Mouse (Mus musculus): Measurements from ENCODE around the gene Psmd11. TPM values are rescaled to one million over a fixed set of nuclear protein-coding genes. Genes with fewer than 3 reads are reported as not detected.

Gene Psmd11
- polyA plus RNA-seq, 1 experiment from 2014 or later = 348 TPM

DNA sequence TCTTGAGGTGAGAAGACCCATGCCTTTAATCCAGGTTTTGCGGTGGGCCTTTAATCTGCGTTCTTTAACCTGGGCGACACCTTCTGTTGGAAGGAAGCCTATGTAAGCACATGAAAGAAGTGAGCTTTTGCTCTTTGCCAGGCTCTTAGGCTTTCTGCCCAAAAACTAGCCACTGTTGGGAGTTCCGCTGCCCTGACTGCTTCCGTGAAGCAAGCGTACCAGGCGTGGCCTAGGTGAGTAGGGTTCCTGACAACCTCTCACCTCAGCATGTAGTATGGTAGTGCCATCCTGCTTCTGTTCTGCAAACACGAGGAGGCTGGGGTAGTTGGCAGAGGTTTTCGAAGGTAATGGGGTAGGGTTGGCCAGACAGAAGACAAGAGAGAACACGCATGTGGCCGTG, 46.4 kb downstream of the Psmd11 start:
- 94% methylated on average over 11 of the region's 11 CpGs for WGBS
- Histone ChIP-seq H3K9me3 (replicated peaks; ENCODE audit: control insufficient read depth, low read length) (no peaks in the 10 kb centered on the region), H3K9ac (replicated peaks; ENCODE audit: low read length) (no peak overlapping the region), H3K4me1 (ENCODE audit: control insufficient read depth, insufficient read depth, low read length) (peaks cover 15% of the 10 kb centered on the region; the same call in 1 of the 2 replicates), H3K36me3 (replicated peaks; ENCODE audit: control insufficient read depth, insufficient read depth, low read depth, low read length) (peaks cover 4% of the 10 kb centered on the region), H3K4me3 (ENCODE audit: low read depth, low read length) (no peak overlapping the region), H3K4me2 (ENCODE audit: low read depth, low read length) (no peak overlapping the region), H3K27ac (replicated peaks; ENCODE audit: low read depth, low read length) (no peak overlapping the region), H3K27me3 (ENCODE audit: control insufficient read depth, insufficient read depth, low read length) (0 out of 2 replicates have a peak, but pooled peaks cover 3% of the 10 kb centered on the region)
- ATAC-seq (replicated peaks; ENCODE audit: insufficient number of reproducible peaks, low FRiP score, low TSS enrichment, low read depth) = no peak
- DNase-seq (ENCODE audit: low spot score) = no peak

- no peaks in the 10 kb centered on the region for H3K9me3 ChIP-seq (replicated peaks; ENCODE audit: control insufficient read depth, low read length)
- ATAC-seq (replicated peaks; ENCODE audit: insufficient number of reproducible peaks, low FRiP score, low TSS enrichment, low read depth) (no peak), DNase-seq (ENCODE audit: low spot score) (no peak)
- H3K4me2 ChIP-seq (ENCODE audit: low read depth, low read length) = no peak overlapping the region
- WGBS = 83% methylated on average over 9 of the region's 9 CpGs
- no peak overlapping the region for H3K4me3 ChIP-seq (ENCODE audit: low read depth, low read length)
- no peak overlapping the region; the same call in 1 of the 2 replicates for H3K9ac ChIP-seq (replicated peaks; ENCODE audit: low read length)
- H3K4me1 ChIP-seq (ENCODE audit: control insufficient read depth, insufficient read depth, low read length) = peaks cover 15% of the 10 kb centered on the region; the same call in 1 of the 2 replicates
- H3K27me3 ChIP-seq (ENCODE audit: control insufficient read depth, insufficient read depth, low read length) = 0 out of 2 replicates have a peak, but pooled peaks cover 3% of the 10 kb centered on the region
- H3K36me3 ChIP-seq (replicated peaks; ENCODE audit: control insufficient read depth, insufficient read depth, low read depth, low read length) = peaks cover 2% of the 10 kb centered on the region; the same call in 1 of the 2 replicates
- no peak overlapping the region for H3K27ac ChIP-seq (replicated peaks; ENCODE audit: low read depth, low read length)
Measured at GRCm38 (mm10) chr11:80475544-80475943, 47.1 kb downstream of the Psmd11 start.

DNA sequence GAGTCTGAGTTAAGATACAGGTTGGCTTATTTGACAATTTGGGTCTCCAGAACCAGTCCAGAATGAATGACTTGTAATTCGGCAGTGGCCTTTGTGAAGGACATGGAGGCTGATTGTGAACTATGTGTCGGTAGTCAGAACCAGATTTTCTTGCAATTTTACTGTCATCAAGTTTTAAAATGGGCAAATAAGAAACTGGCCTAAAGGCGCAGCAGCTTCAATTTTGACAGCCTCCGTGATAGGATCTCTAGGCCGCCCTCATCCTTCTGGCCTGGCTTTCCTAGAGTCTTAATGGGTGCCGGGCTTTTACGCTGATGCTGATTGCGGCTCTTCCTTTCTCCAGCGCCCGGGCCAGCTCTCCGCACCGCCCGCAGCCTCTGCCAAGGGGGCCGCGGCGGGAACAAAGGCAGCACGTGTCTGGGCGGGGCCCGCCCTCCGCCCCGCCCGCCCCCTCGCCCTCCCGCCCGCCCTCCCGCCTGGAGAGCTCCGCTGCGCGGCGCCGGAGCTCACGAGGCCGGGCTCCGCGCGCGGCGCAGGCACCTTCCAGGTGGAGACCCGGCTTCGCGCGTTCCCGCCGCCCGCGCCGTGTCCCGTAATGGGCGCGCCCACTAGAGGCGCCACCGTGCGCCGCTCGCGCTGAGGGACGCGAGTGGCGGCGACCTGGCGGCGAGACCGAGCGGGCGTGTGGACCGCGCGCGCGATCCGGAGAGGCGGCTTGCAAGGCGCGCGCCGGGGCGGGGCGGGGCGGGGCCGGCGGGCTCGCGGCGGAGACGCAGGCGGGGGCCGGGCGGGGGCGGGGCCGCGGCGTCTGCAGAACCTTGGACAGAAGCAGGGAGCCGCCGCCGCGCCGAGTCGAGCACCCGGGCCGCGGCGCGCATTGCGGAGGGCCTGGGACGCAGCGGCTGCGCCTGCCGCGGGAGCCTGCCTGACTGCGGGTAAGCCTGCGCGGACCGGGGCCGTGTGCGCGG, 48.1 kb downstream of the Psmd11 start, which contains the start of gene Cdk5r1:
Gene Cdk5r1, plus strand, starts transcription at position 802 of the 968 bp plus-strand sequence.
- DNase-seq (ENCODE audit: low spot score) (peak; percentile 94), ATAC-seq (replicated peaks; ENCODE audit: insufficient number of reproducible peaks, low FRiP score, low TSS enrichment, low read depth) (peak; percentile 81)
- Histone ChIP-seq H3K4me1 (ENCODE audit: control insufficient read depth, insufficient read depth, low read length) (peaks cover 15% of the 10 kb centered on the region; the same call in 1 of the 2 replicates), H3K9ac (replicated peaks; ENCODE audit: low read length) (peak within 1 kb of the TSS; percentile 73), H3K36me3 (replicated peaks; ENCODE audit: control insufficient read depth, insufficient read depth, low read depth, low read length) (peaks cover 2% of the 10 kb centered on the region; the same call in 1 of the 2 replicates), H3K27me3 (ENCODE audit: control insufficient read depth, insufficient read depth, low read length) (0 out of 2 replicates have a peak, but pooled peaks cover 3% of the 10 kb centered on the region), H3K9me3 (replicated peaks; ENCODE audit: control insufficient read depth, low read length) (no peaks in the 10 kb centered on the region), H3K4me2 (ENCODE audit: low read depth, low read length) (peak within 1 kb of the TSS; percentile 93), H3K4me3 (ENCODE audit: low read depth, low read length) (peak within 1 kb of the TSS; percentile 72), H3K27ac (replicated peaks; ENCODE audit: low read depth, low read length) (peak within 1 kb of the TSS; percentile 70)
- WGBS = under 1% methylated on average over 53 of the region's 116 CpGs

GRCm38 (mm10) chr11:80477341-80478199, 49.2 kb downstream of the Psmd11 start:
- H3K27ac ChIP-seq (replicated peaks; ENCODE audit: low read depth, low read length) = peak overlapping the region; percentile 70
- H3K9ac ChIP-seq (replicated peaks; ENCODE audit: low read length) = peak overlapping the region; percentile 73
- peak overlapping the region; percentile 93 for H3K4me2 ChIP-seq (ENCODE audit: low read depth, low read length)
- H3K36me3 ChIP-seq (replicated peaks; ENCODE audit: control insufficient read depth, insufficient read depth, low read depth, low read length) = peaks cover 2% of the 10 kb centered on the region; the same call in 1 of the 2 replicates
- DNase-seq (ENCODE audit: low spot score) = peak; percentile 30
- WGBS = 14% methylated on average over 54 of the region's 55 CpGs
- peak overlapping the region; percentile 72 for H3K4me3 ChIP-seq (ENCODE audit: low read depth, low read length)
- 0 out of 2 replicates have a peak, but pooled peaks cover 3% of the 10 kb centered on the region for H3K27me3 ChIP-seq (ENCODE audit: control insufficient read depth, insufficient read depth, low read length)
- peaks cover 15% of the 10 kb centered on the region; the same call in 1 of the 2 replicates for H3K4me1 ChIP-seq (ENCODE audit: control insufficient read depth, insufficient read depth, low read length)
- no peaks in the 10 kb centered on the region for H3K9me3 ChIP-seq (replicated peaks; ENCODE audit: control insufficient read depth, low read length)
- peak; percentile 20 for ATAC-seq (replicated peaks; ENCODE audit: insufficient number of reproducible peaks, low FRiP score, low TSS enrichment, low read depth)

GRCm38 (mm10) chr11:80478694-80479412, 50.4 kb downstream of the Psmd11 start:
- WGBS = 63% methylated on average over 14 of the region's 14 CpGs
- Histone ChIP-seq H3K4me2 (ENCODE audit: low read depth, low read length) (peak overlapping the region; percentile 93), H3K4me3 (ENCODE audit: low read depth, low read length) (peak overlapping the region; percentile 72), H3K9me3 (replicated peaks; ENCODE audit: control insufficient read depth, low read length) (no peaks in the 10 kb centered on the region), H3K9ac (replicated peaks; ENCODE audit: low read length) (peak overlapping the region; percentile 32), H3K27ac (replicated peaks; ENCODE audit: low read depth, low read length) (no peak overlapping the region), H3K4me1 (ENCODE audit: control insufficient read depth, insufficient read depth, low read length) (peaks cover 15% of the 10 kb centered on the region; the same call in 1 of the 2 replicates), H3K27me3 (ENCODE audit: control insufficient read depth, insufficient read depth, low read length) (0 out of 2 replicates have a peak, but pooled peaks cover 3% of the 10 kb centered on the region), H3K36me3 (replicated peaks; ENCODE audit: control insufficient read depth, insufficient read depth, low read depth, low read length) (peaks cover 2% of the 10 kb centered on the region; the same call in 1 of the 2 replicates)
- DNase-seq (ENCODE audit: low spot score) = no peak
- no peak for ATAC-seq (replicated peaks; ENCODE audit: insufficient number of reproducible peaks, low FRiP score, low TSS enrichment, low read depth)

- Histone ChIP-seq H3K27ac (replicated peaks; ENCODE audit: low read depth, low read length) (no peak overlapping the region), H3K4me1 (ENCODE audit: control insufficient read depth, insufficient read depth, low read length) (peaks cover 15% of the 10 kb centered on the region; the same call in 1 of the 2 replicates), H3K4me2 (ENCODE audit: low read depth, low read length) (peak overlapping the region; percentile 93), H3K36me3 (replicated peaks; ENCODE audit: control insufficient read depth, insufficient read depth, low read depth, low read length) (no peaks in the 10 kb centered on the region; the same call in 1 of the 2 replicates), H3K4me3 (ENCODE audit: low read depth, low read length) (peak overlapping the region; percentile 72), H3K9ac (replicated peaks; ENCODE audit: low read length) (peak overlapping the region; percentile 32), H3K9me3 (replicated peaks; ENCODE audit: control insufficient read depth, low read length) (no peaks in the 10 kb centered on the region), H3K27me3 (ENCODE audit: control insufficient read depth, insufficient read depth, low read length) (0 out of 2 replicates have a peak, but pooled peaks cover 3% of the 10 kb centered on the region)
- no peak for ATAC-seq (replicated peaks; ENCODE audit: insufficient number of reproducible peaks, low FRiP score, low TSS enrichment, low read depth)
- DNase-seq (ENCODE audit: low spot score) = no peak
- WGBS = 67% methylated on average over 5 of the region's 5 CpGs
Measured at GRCm38 (mm10) chr11:80479425-80479824, 51.0 kb downstream of the Psmd11 start.
